Mouse (Mus musculus): ENCODE data around the gene Frg2f1.
A peak's percentile ranks its signal among the peaks of the same experiment; 100 is the strongest.
"Not testable (repeated sequence)": the region's sequence is repeated elsewhere in the genome, so short reads cannot be mapped to it uniquely, and the experiment has no call there.

The Frg2f1 gene

DNA sequence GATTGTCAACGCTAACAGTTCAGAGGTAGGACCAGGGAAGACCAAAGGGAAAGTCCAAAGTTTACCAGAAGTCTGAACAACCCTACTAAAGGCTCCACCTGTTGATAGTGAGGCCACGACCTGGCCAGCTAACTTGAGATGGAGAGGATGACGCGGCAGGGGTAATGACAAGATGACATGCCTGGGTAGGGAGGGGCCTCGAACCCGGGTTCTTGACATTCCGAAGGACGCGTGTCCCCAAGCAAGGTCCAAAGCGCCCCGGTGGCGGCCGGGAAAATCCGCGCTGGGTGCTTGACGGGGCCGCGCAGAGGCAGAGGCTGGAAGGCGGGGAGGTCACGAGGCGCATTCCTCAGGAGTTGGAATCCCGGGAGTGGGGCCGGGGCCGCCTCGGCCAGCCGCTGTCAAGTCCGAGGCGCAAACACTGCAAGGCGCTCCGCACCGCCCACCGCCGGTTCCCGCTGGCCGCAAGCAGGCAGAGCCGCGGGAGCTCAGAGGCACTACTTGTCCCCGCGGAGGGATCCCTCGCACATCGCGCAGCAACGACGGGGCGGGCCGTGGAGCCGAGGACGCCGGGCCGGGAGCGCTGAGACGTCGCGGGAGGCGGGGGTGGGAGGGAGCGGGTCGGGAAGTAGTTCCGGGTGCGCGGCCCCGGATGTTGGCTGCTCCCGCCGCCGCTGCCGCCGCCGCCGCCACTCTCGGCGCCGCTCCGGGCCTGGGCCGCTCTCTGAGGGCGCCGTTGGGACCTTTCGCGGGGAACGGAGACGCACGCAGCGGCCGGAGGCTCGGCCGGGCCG lies at the start of gene Frg2f1:
Frg2f1 (minus strand) TSS at position 499 of the 794 bp plus-strand sequence.
- peak; percentile 71; the same call in 1 of the 2 replicates for TF ChIP-seq GATA4 (IDR thresholded peaks at IDR 0.05; ENCODE audit: insufficient replicate concordance, low read length)

DNA sequence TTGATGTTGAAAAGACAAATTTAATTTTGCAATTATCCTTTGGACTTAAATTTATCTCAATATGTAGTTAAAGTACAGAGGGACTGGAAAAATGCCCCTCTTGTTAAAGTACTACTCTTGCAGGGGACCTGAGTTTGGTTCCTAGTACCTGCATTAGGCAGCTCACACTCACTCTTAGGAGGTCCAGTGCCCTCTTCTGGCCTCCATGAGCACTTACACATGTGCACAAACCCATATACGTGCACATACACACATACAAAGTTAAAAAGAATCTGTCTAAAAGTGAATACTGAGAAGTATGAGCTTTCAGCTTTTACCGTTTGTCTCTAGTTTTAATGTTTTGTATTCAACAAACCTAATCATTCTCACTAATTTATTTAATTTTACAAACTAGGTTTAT lies 48.7 kb upstream of the Frg2f1 start:
- TF ChIP-seq GATA4 (IDR thresholded peaks at IDR 0.05; ENCODE audit: insufficient replicate concordance, low read length) = no peak

DNA sequence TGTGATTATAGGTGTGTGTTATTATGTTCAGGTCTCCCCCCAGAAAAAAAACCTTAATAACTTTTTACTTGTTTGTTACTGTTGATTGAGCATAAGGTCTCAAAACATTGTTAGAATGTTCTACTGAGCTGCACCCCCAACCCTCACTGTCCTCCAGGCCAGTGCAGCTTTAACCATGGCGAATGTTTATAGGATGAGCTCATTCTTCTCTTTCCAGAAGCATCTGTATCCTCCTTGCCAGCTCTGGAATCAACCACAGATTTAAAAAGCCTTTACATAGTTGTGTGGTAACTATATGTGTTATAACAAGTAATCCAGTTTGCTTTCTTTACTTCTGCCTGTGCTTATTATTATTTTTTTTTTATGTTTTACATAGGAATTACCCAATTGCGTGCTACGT lies 36.1 kb upstream of the Frg2f1 start:
- TF ChIP-seq GATA4 (IDR thresholded peaks at IDR 0.05; ENCODE audit: insufficient replicate concordance, low read length) = no peak

DNA sequence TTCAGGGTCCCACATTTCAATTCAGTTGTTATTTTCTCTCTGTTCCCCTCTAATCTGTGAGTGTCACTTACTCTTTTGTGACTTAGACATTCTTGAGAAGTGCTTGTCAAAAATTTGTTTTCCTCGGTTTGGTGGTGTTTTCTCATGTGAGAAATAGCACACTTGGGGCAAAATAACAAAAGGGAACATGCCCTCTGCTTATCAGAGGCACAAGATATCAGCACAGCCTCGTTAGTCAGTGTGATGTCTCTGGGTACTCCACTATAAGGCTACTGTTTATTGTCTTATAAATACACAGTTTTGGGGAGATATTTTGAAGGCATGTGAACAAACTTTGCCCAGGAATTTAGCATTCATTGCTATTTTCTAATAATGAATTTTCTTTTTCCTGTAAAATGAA lies 35.2 kb upstream of the Frg2f1 start:
- TF ChIP-seq GATA4 (IDR thresholded peaks at IDR 0.05; ENCODE audit: insufficient replicate concordance, low read length) = no peak

DNA sequence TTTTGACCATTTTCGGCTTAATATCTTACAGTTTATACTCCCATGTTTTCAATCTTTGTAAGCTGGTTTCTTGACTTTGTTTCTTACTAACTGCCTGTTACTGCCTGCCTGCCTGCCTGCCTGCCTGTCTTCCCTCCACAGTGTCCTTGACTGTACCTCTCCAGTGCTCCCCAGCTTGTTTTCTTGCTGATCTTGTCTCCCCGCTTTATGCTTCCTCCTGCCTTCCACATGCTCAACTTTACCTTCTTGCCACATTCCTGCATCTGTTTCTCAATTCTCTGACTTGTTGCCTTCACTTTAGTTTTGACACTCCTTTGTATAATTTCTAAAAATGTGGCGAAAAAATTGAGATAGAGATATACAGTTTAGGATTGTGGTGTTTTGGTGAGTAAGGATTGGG lies 33.4 kb upstream of the Frg2f1 start:
- no peak for TF ChIP-seq GATA4 (IDR thresholded peaks at IDR 0.05; ENCODE audit: insufficient replicate concordance, low read length)

DNA sequence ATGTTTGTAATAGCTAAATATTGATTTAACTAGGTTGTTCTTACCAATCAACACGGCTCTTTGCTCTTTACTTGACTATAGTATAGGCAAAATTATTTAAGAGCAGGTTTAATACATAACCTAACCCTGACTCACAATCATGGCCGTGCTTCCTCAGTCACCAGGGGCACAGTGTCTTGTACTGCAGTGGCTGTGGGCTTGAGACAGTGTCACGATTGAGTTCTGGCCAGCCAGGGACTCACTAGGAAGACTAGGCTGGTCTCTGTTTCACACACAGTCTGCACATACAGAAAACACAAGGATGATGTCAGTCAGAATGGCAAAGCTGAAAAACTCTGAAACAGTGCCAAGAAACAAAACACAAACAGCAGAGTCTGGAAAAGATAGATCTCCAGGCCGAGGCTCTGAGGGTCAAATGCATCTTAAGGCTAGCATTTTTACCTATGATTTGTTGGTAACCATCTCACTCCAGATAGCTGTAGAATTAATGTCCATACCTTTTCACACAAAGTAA lies 27.1 kb upstream of the Frg2f1 start:
- no peak for TF ChIP-seq GATA4 (IDR thresholded peaks at IDR 0.05; ENCODE audit: insufficient replicate concordance, low read length)

DNA sequence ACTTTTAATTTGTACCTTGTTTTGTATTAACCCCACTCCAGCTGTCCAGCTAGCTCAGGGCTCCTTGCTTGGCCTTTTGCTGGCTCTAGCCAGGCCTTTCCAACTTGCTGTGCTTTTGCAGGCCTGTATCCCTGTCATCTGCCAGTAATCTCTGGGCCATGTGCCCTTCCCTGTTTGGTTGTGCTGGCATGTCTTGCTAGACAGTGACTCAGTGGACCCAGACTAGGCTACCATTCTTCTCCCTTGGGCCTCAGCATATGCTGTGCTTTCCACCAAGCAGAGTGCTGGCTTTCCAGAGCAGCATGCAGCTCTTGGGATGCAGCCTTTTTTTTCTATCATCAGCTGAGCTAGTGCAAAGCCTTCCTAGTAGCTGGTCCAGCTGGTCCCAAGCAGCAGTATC lies 23.8 kb upstream of the Frg2f1 start:
- TF ChIP-seq GATA4 (IDR thresholded peaks at IDR 0.05; ENCODE audit: insufficient replicate concordance, low read length) = no peak

DNA sequence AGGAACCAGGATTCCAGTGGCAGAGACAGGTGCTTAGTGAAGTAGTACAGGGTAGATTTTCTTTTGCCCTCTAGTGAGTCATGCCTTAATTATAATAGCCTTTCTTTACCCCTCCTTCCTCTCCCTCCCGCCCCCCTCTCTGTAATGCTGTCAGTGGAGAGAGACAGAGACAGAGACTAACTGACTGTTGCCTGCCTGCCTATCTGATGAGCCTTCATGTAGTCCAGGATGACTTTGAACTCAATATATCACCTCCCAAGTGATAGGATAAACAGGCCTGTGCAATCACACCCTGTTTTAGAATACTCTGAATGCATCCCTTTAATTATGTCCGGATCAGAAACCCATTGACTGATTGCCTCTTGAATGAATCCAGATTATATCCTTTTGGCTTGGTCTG lies 16.1 kb upstream of the Frg2f1 start:
- no peak for TF ChIP-seq GATA4 (IDR thresholded peaks at IDR 0.05; ENCODE audit: insufficient replicate concordance, low read length)

DNA sequence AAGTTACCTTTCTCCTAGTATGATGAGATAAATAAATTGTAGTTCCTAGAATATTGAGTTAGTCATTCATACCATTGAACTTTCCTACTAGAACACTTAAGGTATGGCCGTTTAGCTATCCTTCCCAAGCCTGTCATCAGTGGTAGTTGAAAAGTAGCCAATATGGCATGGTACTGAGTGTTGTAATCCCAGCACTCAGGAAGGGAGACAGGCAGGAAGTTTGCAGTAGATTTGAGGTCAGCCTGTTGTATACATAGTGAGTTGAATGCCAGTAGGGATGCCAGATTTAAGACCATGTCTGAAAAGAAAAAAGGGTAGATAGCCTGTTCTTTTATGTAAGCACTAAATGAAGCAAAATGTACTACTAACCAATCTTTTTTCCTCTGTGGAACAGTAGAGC lies 11.5 kb upstream of the Frg2f1 start:
- no peak for TF ChIP-seq GATA4 (IDR thresholded peaks at IDR 0.05; ENCODE audit: insufficient replicate concordance, low read length)

DNA sequence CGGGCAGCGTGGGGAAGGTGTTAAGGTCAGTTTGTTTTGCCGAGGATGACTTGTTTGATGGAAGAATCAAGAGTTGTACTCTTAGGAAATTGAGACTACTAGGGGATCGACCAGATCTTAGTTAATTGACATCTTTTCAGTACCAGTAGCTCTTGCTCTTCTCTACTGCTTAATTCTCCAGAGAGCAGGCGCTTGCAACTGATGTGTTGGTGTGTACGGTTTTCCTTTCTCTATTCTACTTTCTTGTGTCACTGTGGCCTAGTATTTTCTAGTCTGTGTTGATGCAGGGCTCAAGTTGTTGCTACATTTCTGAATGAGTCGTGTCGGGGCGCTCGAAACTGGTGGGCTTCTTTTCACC lies 1.2 kb upstream of the Frg2f1 start:
- TF ChIP-seq GATA4 (IDR thresholded peaks at IDR 0.05; ENCODE audit: insufficient replicate concordance, low read length) = no peak

DNA sequence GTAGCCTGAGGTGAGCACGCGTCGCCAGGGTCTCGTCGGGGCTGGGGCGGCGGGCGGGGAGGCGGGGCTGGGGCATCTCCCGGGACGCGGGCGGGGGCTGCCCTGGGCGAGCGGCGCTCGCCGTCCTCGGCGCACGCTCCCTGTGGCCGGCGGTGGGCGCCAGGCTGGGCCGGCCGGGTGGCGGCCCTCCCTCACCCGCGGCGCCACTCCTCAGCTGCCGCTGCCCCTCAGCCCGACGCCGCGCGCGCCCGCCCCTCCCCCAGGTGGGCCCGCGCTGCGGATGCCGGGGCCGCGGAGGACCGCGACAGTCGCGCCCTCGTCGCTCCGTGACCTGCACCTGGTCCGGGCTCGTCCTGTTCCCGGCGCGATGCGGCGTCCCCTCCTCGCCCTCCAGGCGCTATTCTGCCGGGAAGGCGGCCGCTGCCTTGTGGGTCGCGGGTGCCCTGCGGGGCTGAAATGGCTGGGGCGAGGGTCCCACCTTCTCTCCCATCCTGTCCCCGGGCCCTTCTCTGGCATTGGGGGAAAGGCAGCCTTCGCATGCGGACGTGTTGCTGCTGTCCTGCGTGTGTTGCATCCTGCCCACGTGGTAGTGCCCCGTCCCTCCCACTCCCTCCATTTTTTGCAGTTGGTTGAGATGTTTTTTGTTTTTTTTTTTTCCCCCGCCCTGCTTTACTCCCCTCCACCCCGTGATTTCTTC lies 655 bp upstream of the Frg2f1 start:
- no peak for TF ChIP-seq GATA4 (IDR thresholded peaks at IDR 0.05; ENCODE audit: insufficient replicate concordance, low read length)

DNA sequence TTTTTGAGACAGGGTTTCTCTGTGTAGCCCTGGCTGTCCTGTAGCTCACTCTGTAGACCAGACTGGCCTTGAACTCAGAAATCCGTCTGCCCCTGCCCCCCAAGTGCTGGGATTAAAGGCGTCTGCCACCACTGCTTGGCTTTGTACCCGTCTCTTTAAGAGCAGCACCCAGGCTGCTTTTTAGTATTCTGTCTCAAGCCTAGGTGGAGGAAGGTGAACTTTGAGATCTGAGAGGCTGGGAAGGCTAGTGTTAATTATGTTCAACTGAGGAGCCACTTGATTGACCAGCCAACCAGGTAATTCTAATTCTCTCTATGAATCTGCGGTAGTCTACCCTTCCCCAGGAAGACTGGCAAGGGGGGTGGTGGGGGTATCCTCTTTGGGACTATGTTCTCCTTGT lies 1.9 kb downstream of the Frg2f1 start:
- no peak for TF ChIP-seq GATA4 (IDR thresholded peaks at IDR 0.05; ENCODE audit: insufficient replicate concordance, low read length)

DNA sequence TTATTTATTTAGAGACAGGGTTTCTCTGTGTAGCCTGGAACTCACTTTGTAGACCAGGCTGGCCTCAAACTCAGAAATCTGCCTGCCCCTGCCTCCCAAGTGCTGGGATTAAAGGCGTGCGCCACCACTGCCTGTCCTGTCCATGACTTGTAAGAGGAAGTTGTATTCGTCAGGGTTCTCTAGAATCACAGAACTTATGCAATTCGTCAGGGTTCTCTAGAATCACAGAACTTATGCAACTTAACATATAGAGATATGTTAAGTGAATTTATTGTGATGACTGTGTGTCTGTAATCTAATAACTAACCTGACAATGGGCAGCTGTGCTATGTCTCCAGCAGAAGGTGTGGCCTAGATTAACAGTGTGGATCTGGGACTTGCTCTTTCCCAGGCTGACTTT lies 2.7 kb downstream of the Frg2f1 start, which contains the start of gene Foxj3:
Foxj3 (plus strand) TSS at position 390 of the 400 bp plus-strand sequence.
- not testable (repeated sequence) for TF ChIP-seq GATA4 (IDR thresholded peaks at IDR 0.05; ENCODE audit: insufficient replicate concordance, low read length)

DNA sequence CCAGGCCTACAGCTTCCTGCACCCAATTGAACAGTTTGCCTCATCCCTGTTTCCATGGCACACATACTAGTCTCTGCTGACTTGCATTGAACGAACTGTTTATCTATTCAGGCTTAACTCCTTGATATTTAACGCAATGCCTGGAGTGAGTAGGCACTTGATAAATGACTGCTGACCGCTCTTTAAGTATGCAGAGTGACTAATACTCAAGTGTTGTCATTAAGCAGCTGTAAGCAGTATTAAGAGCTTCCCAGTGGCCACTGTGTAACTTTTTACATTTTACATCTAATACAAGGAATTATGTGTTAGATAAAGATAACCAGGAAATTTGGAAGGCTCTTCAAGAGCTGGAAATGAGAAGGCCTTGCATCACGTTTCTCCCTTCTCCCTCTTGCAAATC lies 4.2 kb downstream of the Frg2f1 start:
- no peak for TF ChIP-seq GATA4 (IDR thresholded peaks at IDR 0.05; ENCODE audit: insufficient replicate concordance, low read length)

DNA sequence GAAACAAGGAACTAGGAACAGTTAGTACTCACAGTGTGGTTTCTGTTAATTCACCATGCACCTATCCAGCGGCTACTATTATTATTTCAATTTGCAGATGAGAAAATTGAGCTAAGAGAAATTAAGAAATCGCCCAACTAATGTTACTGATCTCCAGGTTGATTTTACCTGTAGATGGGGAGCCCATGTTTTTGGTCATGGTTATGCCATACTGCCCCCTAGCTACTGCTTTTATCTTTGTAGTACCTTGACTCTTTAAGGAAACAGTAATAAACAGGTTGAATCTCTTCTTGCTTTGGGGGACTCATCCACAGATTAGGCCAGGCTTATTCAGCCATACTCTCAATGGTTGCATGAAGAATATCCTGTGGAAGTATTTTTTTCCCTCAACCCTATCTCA lies 7.5 kb downstream of the Frg2f1 start:
- TF ChIP-seq GATA4 (IDR thresholded peaks at IDR 0.05; ENCODE audit: insufficient replicate concordance, low read length) = no peak

DNA sequence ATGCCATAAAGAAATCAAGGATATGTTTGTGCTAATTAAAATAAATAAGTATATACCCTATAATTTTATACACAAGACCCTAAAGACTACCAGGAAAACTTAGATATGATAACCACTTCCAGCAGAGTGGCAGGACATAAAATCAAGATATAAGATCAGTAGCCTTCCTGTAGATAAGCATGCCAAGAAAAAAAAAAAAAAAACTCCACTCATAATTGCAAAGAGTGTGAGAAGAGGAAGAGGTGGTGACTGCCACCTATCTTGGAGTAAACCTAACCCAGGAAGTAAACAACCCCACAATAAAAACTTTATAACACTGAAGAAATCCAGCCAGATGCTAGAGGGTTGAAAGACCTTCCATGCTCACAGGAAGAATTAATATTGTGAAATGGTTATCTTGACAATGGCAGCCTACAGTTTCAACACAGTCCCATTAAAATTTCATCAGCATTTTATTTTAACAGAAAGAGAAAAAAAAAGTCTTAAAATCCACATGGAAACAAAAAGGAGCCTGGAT lies 12.9 kb downstream of the Frg2f1 start:
- TF ChIP-seq GATA4 (IDR thresholded peaks at IDR 0.05; ENCODE audit: insufficient replicate concordance, low read length) = no peak
